Mouse (Mus musculus) CD4-positive, CD25-positive, alpha-beta regulatory T cell, adult 4 months (primary cell): ENCODE measurements around the gene Cd300e. TPM values are rescaled to one million over a fixed set of nuclear protein-coding genes. Genes with fewer than 3 reads are reported as not detected.
"Not testable (repeated sequence)": the region's sequence is repeated elsewhere in the genome, so short reads cannot be mapped to it uniquely, and the experiment has no call there.

ENCODE experiments used
- ATAC-seq: one replicate; pipeline ENCODE4 v1.8.0; 2017
- polyA plus RNA-seq, 2 experiments: library from polyadenylated mRNA; unstranded; fragments of 100-300 nt; shearing (Covaris generic); gene quantifications; one replicate each; pipeline ENCODE4 v1.2.1; 2017

Cd300e gene
- polyA plus RNA-seq, 2 experiments from 2014 or later, result 0.29 TPM; not detected in 1

DNA sequence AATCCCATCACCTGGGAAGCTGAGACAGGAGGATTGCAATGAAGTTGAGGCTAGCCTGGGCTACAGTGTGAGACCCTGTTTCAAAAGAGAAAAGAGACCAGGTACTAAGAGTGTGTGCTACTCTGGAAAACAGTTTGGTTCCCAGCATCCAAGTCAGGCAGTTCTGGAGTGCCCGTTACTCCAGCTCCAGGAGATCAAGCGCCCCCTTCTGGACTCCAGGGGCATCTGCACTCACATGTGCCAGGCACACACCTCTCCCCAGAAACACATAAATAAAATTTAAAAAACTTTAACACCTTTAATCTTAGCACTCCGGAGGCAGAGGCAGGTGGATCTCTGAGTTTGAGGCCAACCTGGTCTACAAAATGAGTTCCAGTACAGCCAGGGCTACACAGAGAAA lies 19.4 kb upstream of the Cd300e start:
- ATAC-seq, result no peak

DNA sequence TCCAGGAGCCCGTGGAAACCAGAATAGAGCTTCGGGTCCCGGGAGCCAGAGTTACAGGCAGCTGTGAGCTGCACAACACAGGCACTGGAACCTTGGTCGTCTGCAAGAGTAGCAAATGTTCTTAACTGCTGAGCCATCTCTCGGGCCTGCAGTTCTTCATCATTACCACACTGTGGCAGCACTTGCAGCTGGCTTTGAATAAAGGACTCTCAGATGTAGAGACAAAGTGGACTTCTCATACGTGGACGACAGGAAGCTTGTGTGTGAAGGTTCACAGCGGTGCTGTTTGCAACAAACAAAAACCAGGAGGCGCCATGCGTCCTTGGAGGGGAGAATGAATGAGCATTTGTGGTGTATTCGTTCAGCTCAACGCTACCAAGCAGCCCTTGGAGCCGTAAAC lies 18.9 kb upstream of the Cd300e start:
- ATAC-seq, result peak; percentile 45

GRCm38 (mm10) chr11:115078680-115079079 lies 16.7 kb upstream of the Cd300e start:
- ATAC-seq, result no peak

- ATAC-seq, result no peak
Observed at GRCm38 (mm10) chr11:115077436-115077835, 15.5 kb upstream of the Cd300e start.

DNA sequence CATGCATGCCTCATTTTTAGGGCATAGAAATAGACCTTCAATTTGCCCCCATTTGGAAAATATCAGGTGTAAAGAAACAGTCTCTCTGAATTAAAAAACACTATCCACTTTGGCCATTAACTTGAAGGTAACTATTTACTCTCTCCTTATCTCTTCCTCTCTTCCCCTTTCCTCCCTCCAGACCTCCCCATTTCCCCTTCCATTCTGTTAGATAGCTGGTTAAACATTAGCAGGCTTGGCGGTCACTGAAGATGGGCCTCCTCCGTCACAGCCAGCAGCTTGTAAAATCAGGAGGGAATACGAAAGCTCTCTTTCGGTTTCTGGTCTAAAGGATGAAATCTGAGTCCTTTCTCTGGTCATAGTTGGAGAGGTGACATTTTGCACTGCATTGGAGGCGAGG lies 13.9 kb upstream of the Cd300e start:
- no peak for ATAC-seq

DNA sequence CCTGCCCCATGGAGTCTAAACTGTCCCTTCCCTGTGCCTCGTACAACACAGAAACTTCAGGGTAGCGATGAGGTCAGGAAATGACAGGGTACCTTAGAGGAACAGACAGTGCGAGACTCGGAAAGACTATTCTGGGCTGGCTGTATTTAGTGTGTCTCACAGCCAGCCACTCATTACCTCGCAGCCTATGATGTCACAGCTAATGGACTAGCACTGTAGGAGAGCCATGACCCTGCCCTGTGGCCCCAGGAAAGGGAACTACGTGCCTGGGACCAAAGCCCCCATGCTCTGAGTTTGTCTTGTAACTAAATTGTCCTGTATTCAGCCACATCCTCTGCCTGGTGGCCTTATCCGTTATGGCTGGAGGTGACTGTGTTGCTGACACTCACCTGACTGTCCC lies 13.4 kb upstream of the Cd300e start:
- no peak for ATAC-seq

GRCm38 (mm10) chr11:115073002-115073401 lies 11.0 kb upstream of the Cd300e start:
- ATAC-seq, result no peak

- no peak for ATAC-seq
Observed at GRCm38 (mm10) chr11:115071631-115072294, 9.8 kb upstream of the Cd300e start.

- ATAC-seq, result no peak
Observed at GRCm38 (mm10) chr11:115071015-115071551, 9.1 kb upstream of the Cd300e start.

DNA sequence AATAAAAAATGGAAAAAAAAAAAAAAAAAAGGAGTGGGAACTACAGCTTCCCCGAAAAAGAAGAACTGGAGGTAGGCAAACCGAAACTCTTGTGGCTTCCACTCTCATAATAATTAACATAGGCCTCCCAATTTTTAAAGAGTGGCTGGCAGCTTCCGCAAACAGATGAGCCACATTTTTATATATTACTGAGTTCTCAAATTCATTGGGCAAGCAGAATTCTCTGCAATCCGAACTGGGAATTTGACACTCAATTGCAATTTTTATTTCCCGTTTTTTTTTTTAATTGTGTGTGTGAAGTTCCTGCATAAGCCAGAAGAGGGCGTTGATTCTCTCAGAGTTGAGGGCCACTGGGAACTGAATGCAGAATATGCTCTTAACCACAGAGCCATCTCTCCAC lies 4.8 kb upstream of the Cd300e start:
- no peak for ATAC-seq

DNA sequence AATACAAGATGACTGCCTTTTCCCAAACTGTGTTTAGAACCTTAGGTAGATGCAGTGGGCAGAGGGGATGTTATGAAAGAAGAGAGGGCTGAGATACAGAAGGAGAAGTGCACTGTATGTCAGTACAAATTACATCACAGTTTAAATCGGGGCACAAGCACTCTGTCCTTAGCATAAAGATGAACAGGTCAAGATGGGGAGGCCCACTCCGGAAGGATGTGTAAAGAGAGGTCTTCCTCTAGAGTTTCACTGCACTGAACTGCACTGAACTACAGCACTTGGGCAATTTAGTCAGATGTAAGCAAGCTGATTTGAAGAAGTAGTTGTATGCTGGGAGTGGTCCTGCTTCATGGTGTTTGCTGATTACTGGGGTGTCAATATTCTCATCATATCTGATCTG lies 2.2 kb downstream of the Cd300e start:
- no peak for ATAC-seq

- no peak for ATAC-seq
Observed at GRCm38 (mm10) chr11:115058701-115059100, 3.3 kb downstream of the Cd300e start.

GRCm38 (mm10) chr11:115054537-115054936 lies 7.4 kb downstream of the Cd300e start:
- no peak for ATAC-seq

- ATAC-seq, result no peak
Observed at GRCm38 (mm10) chr11:115052991-115053390, 9.0 kb downstream of the Cd300e start.

DNA sequence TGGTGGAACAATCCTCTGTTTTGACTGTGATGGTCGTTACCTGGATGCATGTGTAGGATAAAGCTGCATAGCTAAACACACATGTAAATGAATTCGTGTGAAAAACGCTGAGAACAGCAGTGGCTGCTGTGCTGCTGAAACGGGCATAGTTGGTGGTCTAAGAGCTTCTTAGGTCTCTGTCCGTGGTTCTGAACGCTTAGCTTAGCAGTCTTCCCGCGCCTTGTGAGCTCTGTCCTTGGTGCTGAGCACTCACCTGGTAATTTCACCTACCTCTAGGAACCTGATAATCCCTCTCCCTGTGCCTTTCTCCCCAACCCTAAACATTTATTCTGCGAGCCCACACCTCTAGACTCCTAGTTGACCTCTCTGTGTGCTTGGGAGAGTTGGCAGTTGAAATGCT lies 9.8 kb downstream of the Cd300e start:
- no peak for ATAC-seq

DNA sequence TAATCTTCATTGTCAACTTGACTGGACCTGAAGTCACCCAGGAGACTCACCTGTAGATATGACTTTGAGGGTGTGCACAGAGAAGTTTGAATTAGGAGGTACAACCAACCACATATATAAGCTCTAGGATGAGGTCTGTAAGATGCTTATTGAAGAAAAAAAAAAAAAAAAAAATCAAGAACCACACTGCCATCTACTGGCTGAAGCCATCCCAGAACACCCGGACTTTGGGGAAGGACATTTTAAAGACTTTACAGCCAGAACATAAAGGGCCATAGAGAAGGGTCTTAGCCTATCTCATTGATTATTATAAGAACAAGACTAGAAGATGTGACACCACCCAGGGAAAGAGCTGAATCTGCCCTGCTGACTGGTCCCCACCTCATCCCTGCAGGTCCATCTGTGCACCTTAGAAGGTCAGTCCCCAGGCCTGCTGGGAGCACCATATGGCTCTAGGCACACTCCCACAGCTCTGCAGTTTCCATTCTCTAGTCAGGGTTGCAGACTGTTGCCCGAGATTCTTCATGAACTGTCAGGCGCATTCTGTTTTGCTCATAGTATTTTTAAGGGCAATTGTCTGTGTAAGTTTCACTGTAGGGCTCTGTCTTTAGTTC lies 12.6 kb downstream of the Cd300e start:
- ATAC-seq, result no peak

DNA sequence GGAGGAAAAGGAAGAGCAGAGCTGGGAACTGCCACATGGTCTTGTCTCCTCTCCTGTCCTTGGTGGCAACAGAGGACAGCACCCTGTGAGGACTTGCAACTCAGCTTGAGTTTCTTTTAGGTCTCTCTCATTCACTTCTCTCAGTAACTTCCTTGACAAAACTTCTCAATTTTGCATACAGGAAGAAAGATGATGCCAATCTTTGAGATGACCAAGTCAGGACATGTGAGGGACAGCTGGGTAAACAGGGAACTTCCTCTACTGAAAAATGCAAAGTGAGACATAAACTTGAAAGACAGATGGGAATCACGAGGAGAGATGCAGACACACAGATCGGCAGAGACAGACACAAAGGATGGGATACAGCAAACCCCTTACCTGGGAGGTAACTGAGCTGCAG lies 13.7 kb downstream of the Cd300e start, which contains the start of gene Cd300ld3:
Gene Cd300ld3, minus strand, starts transcription at position 151 of the 400 bp plus-strand sequence.
- no peak for ATAC-seq

- not testable (repeated sequence) for ATAC-seq
Observed at GRCm38 (mm10) chr11:115037669-115038068, 24.3 kb downstream of the Cd300e start, which contains the start of gene Cd300ld5. Gene Cd300ld5 (minus strand): TSS chr11:115037769.

DNA sequence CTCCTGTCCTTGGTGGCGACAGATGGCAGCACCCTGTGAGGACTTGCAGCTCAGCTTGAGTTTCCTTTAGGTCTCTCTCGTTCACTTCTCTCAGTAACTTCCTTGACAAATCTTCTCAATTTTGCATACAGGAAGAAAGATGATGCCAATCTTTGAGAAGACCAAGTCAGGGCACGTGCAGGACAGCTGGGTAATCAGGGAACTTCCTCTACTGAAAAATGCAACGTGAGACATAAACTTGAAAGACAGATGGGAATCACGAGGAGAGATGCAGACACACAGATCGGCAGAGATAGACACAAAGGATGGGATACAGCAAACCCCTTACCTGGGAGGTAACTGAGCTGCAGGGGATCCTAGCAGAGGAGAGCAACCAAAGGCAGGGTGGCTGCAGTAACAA lies 35.1 kb downstream of the Cd300e start, which contains the start of gene Cd300ld4:
Gene Cd300ld4, minus strand, starts transcription at position 101 of the 400 bp plus-strand sequence.
- not testable (repeated sequence) for ATAC-seq

- ATAC-seq, result not testable (repeated sequence)
Observed at GRCm38 (mm10) chr11:115016093-115016492, 45.9 kb downstream of the Cd300e start, which contains the start of gene Cd300ld2. Gene Cd300ld2 (minus strand): TSS chr11:115016193.

DNA sequence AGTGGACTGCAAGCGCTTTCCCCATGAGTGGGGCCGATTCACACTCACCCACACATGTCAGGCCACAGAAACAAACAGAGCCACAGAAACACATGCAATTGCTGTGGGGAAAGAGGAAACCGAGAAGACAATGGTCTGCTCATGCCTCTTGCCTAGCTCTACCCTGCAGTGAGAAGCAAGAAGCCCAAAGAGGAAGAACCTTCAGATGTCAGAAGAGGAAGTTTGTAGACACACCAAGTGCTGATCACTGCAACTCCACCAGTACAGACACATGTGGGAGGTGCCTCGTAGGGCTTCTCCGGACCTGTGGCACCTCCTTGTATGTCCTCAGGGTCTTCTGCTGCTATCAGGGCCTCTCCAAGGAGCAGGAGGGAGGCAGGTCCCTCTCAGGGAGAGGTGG lies 57.9 kb downstream of the Cd300e start:
- ATAC-seq, result no peak
